Comparison of ENCODE assay signal across 22 mouse cellular contexts in genomic region chr14:39240267-39240666, GRCm38 (mm10).
DNase-seq lines count a peak whose midpoint lies in the region; ATAC-seq and TF ChIP-seq lines count a peak whose summit lies in the region.
"Had no signal": no experiment of that assay in that cellular context is flagged by ENCODE, and none has a peak within 500 bp of the region (broad histone marks: within the 10 kb centered on the region; RNA-seq: fewer than 3 reads in every experiment).

No protein-coding gene starts in this region.

- H3K9ac ChIP-seq in midbrain, postnatal 0 days (replicated peaks; ENCODE audit: low read length, poor library complexity, severe bottlenecking): no peak overlapping the region

- no peaks in the 10 kb centered on the region for H3K4me1 ChIP-seq in midbrain, postnatal 0 days (ENCODE audit: insufficient read depth, low read length)

- no peak overlapping the region for H3K4me3 ChIP-seq in left cerebral cortex, adult 2 months
- H3K4me3 ChIP-seq in midbrain, postnatal 0 days (ENCODE audit: low read depth, low read length): no peak overlapping the region

- WGBS in midbrain, postnatal 0 days: 67% methylated on average over 2 of the region's 2 CpGs

- no peak for DNase-seq in frontal cortex, postnatal 25 days (ENCODE audit: low spot score in 2 of 2)
- DNase-seq in left cerebral cortex, adult 2 months (ENCODE audit: extremely low spot score in 1 of 2, low spot score in 2 of 2): no peak
- no peak for DNase-seq in left cerebral cortex, postnatal 14 days (ENCODE audit: low spot score in 2 of 2)
- peak; percentile 57 for DNase-seq in brain, adult 2 months (ENCODE audit: low read depth, low spot score)
- DNase-seq in telencephalon, adult 2 months (ENCODE audit: low read depth, low spot score): peak; percentile 57
- no peak for DNase-seq in midbrain, postnatal 0 days (ENCODE audit: low spot score)
- no peak for DNase-seq in spleen, postnatal 4 days (ENCODE audit: low spot score in 2 of 2)
- DNase-seq: adrenal gland, adult 2 months; adrenal gland, adult 8-10 months; adrenal gland, postnatal 10 days; adrenal gland, postnatal 14 days; adrenal gland, postnatal 25 days; adrenal gland, postnatal 36 days; B cell, adult 2 months; cerebellum, adult 11 months; cerebellum, adult 11-12 months had no signal

- H3K27me3 ChIP-seq in midbrain, postnatal 0 days (ENCODE audit: insufficient read depth, low read length): no peaks in the 10 kb centered on the region
- H3K27me3 ChIP-seq: CH12.LX, Patski had no signal

- ATAC-seq in frontal cortex, adult (ENCODE audit: low TSS enrichment): peak; percentile 78
- ATAC-seq in midbrain, postnatal 0 days (ENCODE audit: low FRiP score): no peak
- ATAC-seq: activated CD4-positive, CD25-positive, alpha-beta regulatory T cell, adult 4 months; CD4-positive, CD25-positive, alpha-beta regulatory T cell, adult 4 months; Patski had no signal

- TF ChIP-seq CTCF in left cerebral cortex, adult 2 months (IDR thresholded peaks at IDR 0.05): no peak
- no peak for TF ChIP-seq CTCF in midbrain, postnatal 0 days (IDR thresholded peaks at IDR 0.05)

- H3K27ac ChIP-seq in left cerebral cortex, adult 2 months: peak overlapping the region; percentile 44; the same call in 1 of the 2 replicates
- no peak overlapping the region for H3K27ac ChIP-seq in midbrain, postnatal 0 days (ENCODE audit: low read depth, low read length)

- no peaks in the 10 kb centered on the region for H3K9me3 ChIP-seq in midbrain, postnatal 0 days (ENCODE audit: low read length)
- H3K9me3 ChIP-seq: G1E had no signal

- no peak overlapping the region for H3K4me2 ChIP-seq in midbrain, postnatal 0 days (ENCODE audit: low read depth, low read length, poor library complexity, severe bottlenecking)

- intact Hi-C loops in left cerebral cortex, adult 2 months (cut with DNase I): no loop called here
- intact Hi-C loops in left cerebral cortex, postnatal 14 days (cut with DNase I): no loop called here

- no peaks in the 10 kb centered on the region for H3K36me3 ChIP-seq in midbrain, postnatal 0 days (ENCODE audit: insufficient read depth, low read length)
- H3K36me3 ChIP-seq: G1E had no signal

Comparison
In these comparisons a context has a peak if more than half of its experiments do, and no peak if none do; other contexts are left out.
1. DNase-seq: peak in brain, adult 2 months (single experiment) and telencephalon, adult 2 months (single experiment); none in frontal cortex, postnatal 25 days (0 of 2), left cerebral cortex, adult 2 months (0 of 2), left cerebral cortex, postnatal 14 days (0 of 2), midbrain, postnatal 0 days (single experiment) and spleen, postnatal 4 days (0 of 2).